Mouse (Mus musculus) Patski (cell line): ENCODE measurements around the gene Cyp24a1. TPM values are rescaled to one million over a fixed set of nuclear protein-coding genes. Genes with fewer than 3 reads are reported as not detected.
A peak's percentile ranks its signal among the peaks of the same experiment; 100 is the strongest.

Experiments
- ATAC-seq: fragments of 100-300 bp; one replicate; pipeline ENCODE4 v1.8.0; 2021
- CTCF ChIA-PET: fragments of 350-600 bp; sonication (Branson Sonifier 250); formaldehyde crosslinking; loops from one replicate; lab custom pipeline; 2022; ENCODE audit warnings: inconsistent platforms; lab: Charles Lee
- POLR2A ChIA-PET: fragments of 350-600 bp; sonication (Branson Sonifier 250); formaldehyde crosslinking; loops from one replicate; lab custom pipeline; 2022; ENCODE audit warnings: antibody characterized with exemption, inconsistent platforms; lab: Charles Lee
- DNase-seq: peaks from one replicate; pipeline ENCODE4 v3.0.0-alpha.2; 2011; ENCODE audit warnings: low read depth, low spot score
- H3K27me3 ChIP-seq: fragments of 371-371 bp; one replicate; pipeline ENCODE4 v1.5.1; 2021
- CTCF ChIP-seq: fragments of 100-300 bp; IDR thresholded peaks from one replicate; pipeline ENCODE4 v1.5.1; 2021
- in situ Hi-C: fragments of 300-500 bp; cut with MboI; formaldehyde crosslinking; loops from 3 replicates; pipeline ENCODE4 v1.11.1; 2018; ENCODE audit warnings: low pct_unique_long_range_greater_than_20kb, mixed read lengths
- polyA plus RNA-seq: library from polyadenylated mRNA; unstranded; gene quantifications from one replicate; pipeline ENCODE4 v1.2.3, GENCODE M21; 2021

The Cyp24a1 gene
- polyA plus RNA-seq, 1 experiment from 2014 or later, result 0.19 TPM

DNA sequence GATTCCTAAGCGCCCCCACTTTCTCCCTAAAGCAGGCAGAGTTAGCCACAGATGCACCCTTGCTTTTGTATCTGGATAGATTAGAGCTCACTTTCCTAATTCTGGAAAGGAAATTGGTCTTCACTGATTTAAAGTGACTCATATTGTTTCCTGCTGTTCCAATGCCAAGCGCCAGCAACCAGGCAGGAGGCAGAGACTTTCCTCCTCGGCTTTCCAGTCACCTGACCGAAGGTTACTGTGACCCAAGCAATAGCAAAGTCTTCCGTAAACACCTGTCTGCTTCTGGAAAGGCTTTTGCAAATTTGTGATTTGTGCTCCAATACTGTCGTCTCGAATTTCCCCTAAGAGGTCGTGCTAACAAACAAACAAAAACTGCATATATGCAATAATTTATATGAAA lies 1.1 kb upstream of the Cyp24a1 start:
- in situ Hi-C loops, result no loop called here
- POLR2A ChIA-PET, result no interaction called here
- no peak for ATAC-seq
- no peak for TF ChIP-seq CTCF
- H3K27me3 ChIP-seq, result no peaks in the 10 kb centered on the region
- CTCF ChIA-PET, result interaction anchor here (1.5 kb wide), 1 partner anchor 9 kb away, joined by 4 read pairs; no protein-coding TSS in a partner anchor
- DNase-seq, result no peak

GRCm38 (mm10) chr2:170496154-170496930 lies 603 bp downstream of the Cyp24a1 start, which contains the start of gene Pfdn4:
Gene Pfdn4 (plus strand): TSS chr2:170496428.
- no peak for ATAC-seq
- no peak for DNase-seq
- in situ Hi-C loops, result no loop called here

GRCm38 (mm10) chr2:170494784-170495710 lies 1.9 kb downstream of the Cyp24a1 start:
- no peak for DNase-seq
- no peak for TF ChIP-seq CTCF
- POLR2A ChIA-PET, result interaction anchor here (0.7 kb wide), 1 partner anchor 897 kb away, joined by 4 read pairs; no protein-coding TSS in a partner anchor
- no peak for ATAC-seq
- in situ Hi-C loops, result no loop called here
- no peaks in the 10 kb centered on the region for H3K27me3 ChIP-seq
- CTCF ChIA-PET, result interaction anchor here (1.6 kb wide), 1 partner anchor 13 kb away, joined by 3 read pairs; no protein-coding TSS in a partner anchor

More at GRCm38 (mm10) chr2:170496154-170496930, 603 bp downstream of the Cyp24a1 start, which contains the start of gene Pfdn4:
- POLR2A ChIA-PET, result no interaction called here
- CTCF ChIA-PET, result interaction anchor here (1.6 kb wide), 1 partner anchor 11 kb away, joined by 3 read pairs; no protein-coding TSS in a partner anchor
- no peak for TF ChIP-seq CTCF
- no peaks in the 10 kb centered on the region for H3K27me3 ChIP-seq

DNA sequence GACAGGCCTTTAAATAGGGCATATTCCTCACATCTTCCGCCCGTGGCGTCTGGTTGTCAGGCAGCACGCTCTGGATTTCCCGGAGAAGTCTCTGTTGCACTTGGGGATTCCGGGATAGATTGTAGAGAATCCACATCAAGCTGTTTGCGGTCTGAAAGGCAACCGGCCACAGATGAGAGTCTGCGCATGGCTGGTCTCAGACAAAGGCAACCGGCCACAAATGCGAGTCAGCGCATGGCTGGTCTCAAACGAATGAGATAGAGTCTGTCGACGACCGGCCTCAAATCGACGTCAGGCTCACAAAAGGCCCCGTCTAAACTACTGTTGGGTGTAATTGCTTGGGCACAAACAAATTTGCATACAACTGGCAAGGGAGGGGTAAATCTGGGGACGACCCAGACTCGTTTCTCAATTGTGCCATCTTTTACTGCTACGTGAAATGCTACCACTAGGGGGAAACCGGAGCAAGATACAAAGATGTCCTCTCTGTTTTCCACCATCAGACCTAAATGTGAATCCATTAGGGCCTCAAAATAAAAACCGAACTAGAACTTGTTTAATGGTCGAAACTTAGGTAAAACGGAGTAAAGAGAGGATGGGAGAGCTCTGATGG lies 8.9 kb downstream of the Cyp24a1 start:
- CTCF ChIA-PET, result interaction anchor here (1.4 to 2.4 kb wide), 2 partner anchors 11 to 16 kb away, joined by 5 to 6 read pairs; no protein-coding TSS in a partner anchor
- no peak for TF ChIP-seq CTCF
- in situ Hi-C loops, result no loop called here
- DNase-seq, result no peak
- ATAC-seq, result no peak
- POLR2A ChIA-PET, result no interaction called here
- no peaks in the 10 kb centered on the region for H3K27me3 ChIP-seq

DNA sequence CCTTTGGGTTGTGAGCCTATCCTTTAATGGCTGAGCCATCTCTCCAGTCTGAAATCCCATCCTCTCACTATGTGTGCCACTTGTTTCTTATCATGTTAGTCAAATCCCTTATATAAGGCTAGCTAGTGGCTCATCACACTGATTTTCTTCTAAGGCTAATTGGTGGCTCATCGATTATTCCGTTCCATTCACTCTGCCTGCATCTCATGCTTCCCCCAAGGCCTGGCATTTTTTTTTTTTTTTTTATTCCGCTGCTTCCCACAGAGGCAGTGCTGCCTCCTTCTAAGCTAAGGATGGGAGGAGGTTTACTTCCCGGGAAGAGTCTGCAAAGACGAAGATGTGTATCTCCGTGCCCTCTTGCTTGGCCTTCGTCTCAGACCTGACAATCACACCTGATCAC lies 9.7 kb downstream of the Cyp24a1 start:
- in situ Hi-C loops, result no loop called here
- DNase-seq (no peak), ATAC-seq (no peak)
- TF ChIP-seq CTCF, result no peak
- H3K27me3 ChIP-seq, result no peaks in the 10 kb centered on the region
- POLR2A ChIA-PET, result interaction anchor here (0.6 kb wide), 1 partner anchor 25 kb away, joined by 3 read pairs; no protein-coding TSS in a partner anchor
- CTCF ChIA-PET, result no interaction called here

- ATAC-seq (no peak), DNase-seq (no peak)
- in situ Hi-C loops, result no loop called here
- CTCF ChIA-PET, result interaction anchor here (0.8 to 1.5 kb wide), 4 partner anchors 8 to 27 kb away, joined by 3 to 5 read pairs (median 4); no protein-coding TSS in a partner anchor
- POLR2A ChIA-PET, result interaction anchor here (0.5 to 0.6 kb wide), 2 partner anchors 10 to 239 kb away, joined by 3 to 6 read pairs; no protein-coding TSS in a partner anchor
- H3K27me3 ChIP-seq, result no peaks in the 10 kb centered on the region
- TF ChIP-seq CTCF, result no peak
Measured at GRCm38 (mm10) chr2:170483914-170484313, 13.0 kb downstream of the Cyp24a1 start.

DNA sequence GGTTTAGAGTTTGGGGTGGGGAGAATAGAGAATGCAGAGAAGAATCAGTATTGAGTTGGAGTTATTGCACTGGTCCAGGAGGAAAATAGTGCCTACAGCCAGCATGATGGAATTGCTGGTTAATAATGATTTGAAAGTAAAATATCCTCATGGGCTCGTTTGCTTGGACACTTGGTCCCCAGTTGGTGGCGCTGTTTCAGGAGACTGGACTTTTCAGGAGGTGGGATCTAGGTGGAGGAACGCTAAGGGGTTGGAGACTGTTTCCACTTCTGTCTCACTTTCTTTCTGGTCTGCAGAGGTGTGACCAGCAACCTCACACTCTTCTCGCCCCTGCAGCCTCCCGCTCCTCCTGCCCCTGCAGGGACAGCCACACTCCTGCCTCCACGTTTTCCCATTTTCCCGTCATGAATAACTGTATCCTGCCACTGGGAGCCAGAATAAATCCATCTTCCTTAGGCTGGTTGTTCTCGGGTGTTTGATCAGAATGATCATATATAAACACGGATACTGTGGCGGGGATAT lies 14.9 kb downstream of the Cyp24a1 start:
- ATAC-seq, result no peak
- in situ Hi-C loops, result no loop called here

DNA sequence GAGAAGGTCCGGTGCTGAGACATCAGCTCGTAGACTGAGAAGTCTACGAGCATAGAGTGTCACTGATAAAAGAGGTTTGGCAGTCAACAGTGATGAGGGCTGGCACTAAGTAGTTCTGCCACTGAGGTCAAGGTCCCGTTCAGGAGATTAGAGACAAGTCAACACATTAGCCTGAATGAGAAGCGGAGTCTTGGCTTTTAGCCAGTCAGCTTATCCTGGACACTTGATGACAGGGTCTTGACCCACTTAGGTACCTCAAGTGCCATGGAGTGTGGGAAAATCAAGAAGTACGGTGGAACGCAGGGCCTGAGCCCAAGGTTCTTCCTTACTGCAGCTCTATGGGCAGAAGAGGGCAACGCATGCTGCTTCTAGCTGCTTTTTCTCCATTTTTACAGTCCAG lies 20.3 kb downstream of the Cyp24a1 start:
- POLR2A ChIA-PET, result no interaction called here
- no peak for TF ChIP-seq CTCF
- ATAC-seq (no peak), DNase-seq (no peak)
- in situ Hi-C loops, result no loop called here
- CTCF ChIA-PET, result interaction anchor here (1.2 kb wide), 2 partner anchors 12 to 31 kb away, joined by 3 to 5 read pairs; no protein-coding TSS in a partner anchor
- no peaks in the 10 kb centered on the region for H3K27me3 ChIP-seq

More for the DNA sequence above, 14.9 kb downstream of the Cyp24a1 start:
- CTCF ChIA-PET, result interaction anchor here (0.8 kb wide), 1 partner anchor 26 kb away, joined by 3 read pairs; no protein-coding TSS in a partner anchor
- POLR2A ChIA-PET, result no interaction called here
- no peak for TF ChIP-seq CTCF
- H3K27me3 ChIP-seq, result no peaks in the 10 kb centered on the region
- DNase-seq, result no peak

- DNase-seq (no peak), ATAC-seq (no peak)
- H3K27me3 ChIP-seq, result no peaks in the 10 kb centered on the region
- CTCF ChIA-PET, result interaction anchor here (1.2 to 1.3 kb wide), 4 partner anchors 12 to 34 kb away, joined by 3 to 7 read pairs (median 4); no protein-coding TSS in a partner anchor
- POLR2A ChIA-PET, result no interaction called here
- in situ Hi-C loops, result no loop called here
- peak; percentile 11 for TF ChIP-seq CTCF
Measured at GRCm38 (mm10) chr2:170476215-170476614, 20.7 kb downstream of the Cyp24a1 start.
